Mouse (Mus musculus): Measurements from ENCODE around the gene Smndc1.

The Smndc1 gene

DNA sequence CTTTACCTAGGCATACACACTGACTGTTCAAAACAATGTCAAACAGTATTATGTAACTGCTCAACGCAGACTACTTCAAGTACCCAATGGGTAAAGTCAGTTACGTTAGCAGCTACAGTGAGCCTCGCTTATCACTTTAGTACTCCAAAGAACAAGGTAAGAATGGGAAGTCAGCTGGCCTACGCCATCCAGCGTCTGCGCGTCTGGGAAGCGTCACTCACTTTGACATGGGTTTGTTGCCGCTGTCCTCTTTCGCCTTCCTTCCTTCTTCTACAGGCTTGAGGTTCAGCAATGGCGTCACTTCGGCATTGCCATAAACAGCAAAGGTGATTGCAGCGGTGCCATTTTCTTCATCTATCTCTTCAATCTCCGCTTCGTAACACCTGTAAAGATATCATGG, 7.0 kb downstream of the Smndc1 start:
- no peak for DNase-seq (ENCODE audit: inconsistent ontology term)

DNA sequence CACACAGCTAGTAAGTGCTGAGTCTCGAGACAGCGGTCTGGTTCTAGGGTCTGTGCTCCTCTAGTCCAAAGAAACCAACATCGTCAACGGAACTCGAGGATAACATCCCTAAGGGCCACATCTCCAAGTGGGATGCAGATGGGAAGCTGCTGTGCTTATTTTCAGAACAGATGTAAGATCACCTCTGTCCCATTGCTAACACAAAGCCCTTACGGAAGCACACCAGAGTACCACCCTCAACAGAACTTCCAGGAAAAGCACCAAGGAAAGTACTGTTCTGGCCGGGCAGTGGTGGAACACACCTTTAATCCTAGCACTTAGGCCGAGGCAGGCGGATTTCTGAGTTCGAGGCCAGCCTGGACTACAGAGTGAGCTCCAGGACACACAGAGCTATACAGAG, 12.0 kb downstream of the Smndc1 start:
- DNase-seq (ENCODE audit: inconsistent ontology term): no peak

DNA sequence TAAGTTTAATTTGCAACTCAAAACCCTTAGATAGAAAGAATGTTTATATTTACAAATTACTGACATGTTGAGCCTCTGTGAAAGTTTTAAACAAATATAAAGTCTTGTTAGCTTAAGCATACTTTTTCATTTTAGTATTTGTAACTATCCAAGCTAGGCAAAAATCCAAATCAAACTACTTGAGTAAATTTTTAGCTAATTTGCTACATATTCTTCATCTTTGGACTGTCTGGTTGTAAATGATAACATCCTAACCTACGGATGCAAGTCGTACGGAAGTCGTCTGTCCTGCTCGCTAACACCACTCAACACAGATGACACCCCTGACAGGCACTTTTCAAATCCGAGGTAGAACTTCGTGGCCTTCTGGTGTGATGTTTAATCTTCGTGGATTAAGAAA, 12.7 kb downstream of the Smndc1 start:
- DNase-seq (ENCODE audit: inconsistent ontology term): no peak

DNA sequence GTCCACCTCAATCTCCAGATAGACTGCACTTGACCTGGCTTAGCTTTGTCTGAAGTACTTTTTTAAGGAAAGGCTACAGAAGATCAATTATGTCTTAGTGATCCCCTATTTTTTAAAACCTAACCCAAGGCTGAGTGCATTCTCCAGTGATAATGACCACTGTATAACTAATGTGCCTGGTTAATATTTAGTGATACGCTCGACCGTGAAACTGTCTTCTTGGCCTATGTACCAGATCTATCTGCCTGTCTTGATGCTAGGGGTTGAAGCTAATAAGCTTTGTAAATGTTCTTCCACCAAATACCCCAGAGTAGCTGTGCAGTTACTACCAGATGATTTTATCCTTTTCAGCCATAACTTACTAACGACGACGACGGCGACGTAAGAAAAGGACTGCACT, 14.6 kb downstream of the Smndc1 start:
- no peak for DNase-seq (ENCODE audit: inconsistent ontology term)

DNA sequence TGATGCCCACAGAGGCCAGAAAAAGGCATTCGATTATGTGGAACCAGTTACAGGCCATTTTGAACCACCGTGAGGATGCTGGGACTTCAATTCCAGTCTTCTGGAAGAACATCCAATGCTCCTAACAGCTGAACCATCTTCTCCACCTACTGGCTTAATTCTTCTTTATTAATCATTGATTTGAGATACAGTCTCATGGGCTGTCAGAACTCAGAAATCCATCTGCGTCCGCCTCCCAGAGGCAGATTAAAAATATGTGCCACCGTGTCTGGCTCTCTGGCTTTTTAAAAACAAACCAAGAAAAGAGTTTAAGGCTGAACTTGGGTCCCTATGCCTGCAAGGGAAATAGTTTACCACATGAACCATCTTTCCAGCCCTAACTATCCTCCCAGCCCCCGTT, 15.1 kb downstream of the Smndc1 start:
- DNase-seq (ENCODE audit: inconsistent ontology term): no peak

DNA sequence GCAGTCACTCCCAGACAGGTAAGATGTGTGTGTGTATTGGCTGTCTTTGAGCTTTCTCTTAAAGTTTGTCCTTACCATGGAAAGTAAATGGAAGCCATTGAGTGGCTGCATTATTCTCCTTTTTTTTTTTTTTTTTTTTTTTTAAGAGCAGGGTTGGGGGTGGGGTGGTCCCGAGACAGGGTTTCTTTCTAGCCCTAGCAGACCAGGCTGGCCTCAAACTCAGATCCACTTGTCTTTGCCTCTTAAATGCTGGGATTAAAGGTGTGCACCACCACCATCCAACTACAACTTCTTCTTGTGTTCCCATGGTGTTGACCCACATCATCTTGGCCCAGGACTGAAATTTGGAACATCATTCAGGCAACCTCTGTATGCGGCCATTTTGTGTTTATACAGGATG, 16.8 kb downstream of the Smndc1 start:
- DNase-seq (ENCODE audit: inconsistent ontology term): no peak

DNA sequence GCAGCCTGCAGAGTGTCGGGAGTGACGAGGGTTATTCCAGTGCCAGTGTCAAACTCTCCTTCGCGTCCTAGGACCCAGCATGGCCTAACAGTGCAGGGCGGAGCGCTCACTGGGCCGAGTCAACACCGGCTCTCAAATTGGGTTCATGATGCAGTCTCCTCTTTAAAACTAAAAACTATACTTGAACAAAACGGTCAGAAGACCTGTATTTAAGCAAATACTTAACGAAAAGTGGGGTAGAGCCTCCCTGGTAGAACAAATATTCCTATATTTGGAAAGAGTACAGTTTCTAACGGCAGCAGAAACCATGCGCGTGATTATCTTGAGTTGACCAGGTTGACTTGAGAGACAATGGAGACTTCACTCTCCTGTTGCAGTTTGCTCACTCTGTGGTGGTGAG, 18.7 kb downstream of the Smndc1 start, which contains the start of gene Gm10197:
Gene Gm10197, minus strand, starts transcription at position 101 of the 400 bp plus-strand sequence.
- no peak for DNase-seq (ENCODE audit: inconsistent ontology term)

DNA sequence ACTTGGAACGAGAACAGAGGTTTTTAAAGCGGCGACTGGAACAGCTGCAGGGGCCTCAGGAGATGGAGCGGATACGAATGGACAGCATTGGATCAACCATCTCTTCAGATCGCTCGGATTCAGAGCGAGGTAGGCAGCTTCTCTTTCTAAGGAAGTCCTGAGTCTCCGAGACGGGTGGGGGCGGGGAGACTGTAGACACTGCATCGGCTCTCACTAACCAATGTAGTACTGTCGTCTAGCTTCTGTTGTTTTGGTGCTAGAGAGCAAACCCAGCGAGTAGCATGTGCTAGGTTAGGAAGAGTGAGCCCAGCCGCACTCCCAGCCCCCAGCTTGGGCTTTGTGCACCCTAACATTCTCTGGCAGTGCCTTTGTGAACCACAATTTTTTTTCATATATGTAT, 20.1 kb downstream of the Smndc1 start:
- DNase-seq (ENCODE audit: inconsistent ontology term): no peak

DNA sequence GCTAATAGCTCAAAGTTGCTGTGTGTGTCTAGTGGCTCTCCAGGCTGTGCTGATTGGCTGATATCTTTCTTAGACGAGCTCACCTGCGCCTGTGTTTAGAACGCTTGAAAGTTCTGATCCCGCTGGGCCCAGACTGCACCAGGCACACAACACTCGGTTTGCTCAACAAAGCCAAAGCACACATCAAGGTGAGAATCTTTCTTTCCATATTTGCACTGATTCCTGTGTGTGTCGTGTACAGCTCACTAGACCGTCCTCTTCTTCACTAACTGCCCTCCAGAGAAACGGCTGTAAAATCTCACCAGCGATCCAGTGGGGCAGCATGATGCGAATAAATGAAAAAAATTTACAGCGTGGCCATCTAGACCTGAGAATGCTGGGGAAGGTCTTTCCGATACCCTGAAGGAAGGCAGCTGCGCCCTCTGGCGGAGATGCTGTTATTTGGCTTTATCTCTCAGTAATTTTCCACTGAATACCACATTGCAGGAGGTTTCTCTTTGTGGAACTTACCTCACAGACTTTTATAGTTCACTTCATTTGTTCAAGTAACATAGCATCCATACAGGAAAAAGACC, 20.8 kb downstream of the Smndc1 start:
- peak; percentile 57 for DNase-seq (ENCODE audit: inconsistent ontology term)

DNA sequence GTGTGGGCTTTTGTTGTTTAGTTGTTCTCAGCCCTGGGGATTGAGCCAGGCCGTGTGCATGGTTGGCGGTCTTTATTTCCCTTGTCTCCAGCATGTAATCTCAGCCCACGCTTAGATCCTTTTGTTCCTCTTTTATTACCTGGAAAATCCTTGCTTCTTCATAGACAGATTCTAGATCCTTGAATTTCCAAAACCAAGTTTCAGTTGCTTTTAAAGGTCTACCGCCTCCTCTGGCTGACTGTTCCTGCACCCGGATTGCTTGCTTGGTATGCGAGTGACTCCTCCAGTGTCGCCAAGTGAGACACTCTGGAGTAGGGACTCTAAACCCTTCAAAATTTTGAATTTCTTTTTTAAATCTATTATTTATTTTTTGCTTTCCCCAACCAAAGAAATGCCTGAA, 23.5 kb downstream of the Smndc1 start:
- no peak for DNase-seq (ENCODE audit: inconsistent ontology term)

DNA sequence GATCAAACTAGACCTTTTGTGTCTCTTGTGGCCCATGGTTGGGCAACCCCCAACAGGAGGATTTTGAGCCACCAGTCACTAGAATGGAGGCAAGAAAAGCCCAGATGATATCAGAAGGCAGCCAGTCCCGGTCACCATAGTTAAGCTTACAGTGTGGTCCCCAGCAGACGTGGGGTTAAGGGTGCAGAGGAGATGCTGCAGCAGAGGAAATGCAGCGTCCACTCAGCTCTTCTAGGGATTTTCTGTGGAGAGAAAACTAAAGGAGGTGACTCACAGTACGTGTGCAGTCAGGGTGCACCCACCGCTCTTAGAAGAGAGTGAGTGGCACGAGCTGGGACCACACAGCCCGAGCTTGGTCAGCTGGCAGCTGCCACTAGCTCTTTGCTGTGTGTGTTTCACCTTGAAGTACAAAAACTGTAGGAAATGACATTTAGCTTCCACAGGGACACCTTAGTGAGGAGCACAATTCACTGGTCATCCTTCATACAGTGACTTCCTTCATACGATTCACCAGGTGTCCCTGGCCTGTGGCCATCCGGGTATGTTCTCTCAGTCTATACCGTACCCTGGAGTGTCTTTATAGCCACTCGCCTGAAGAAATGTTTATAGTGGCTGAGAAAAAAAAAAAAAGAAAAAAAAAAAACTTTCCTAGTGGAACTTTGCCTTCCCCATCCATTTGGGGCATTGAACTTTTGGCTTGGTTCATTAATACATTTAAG, 24.2 kb downstream of the Smndc1 start:
- DNase-seq (ENCODE audit: inconsistent ontology term): peak; percentile 30

DNA sequence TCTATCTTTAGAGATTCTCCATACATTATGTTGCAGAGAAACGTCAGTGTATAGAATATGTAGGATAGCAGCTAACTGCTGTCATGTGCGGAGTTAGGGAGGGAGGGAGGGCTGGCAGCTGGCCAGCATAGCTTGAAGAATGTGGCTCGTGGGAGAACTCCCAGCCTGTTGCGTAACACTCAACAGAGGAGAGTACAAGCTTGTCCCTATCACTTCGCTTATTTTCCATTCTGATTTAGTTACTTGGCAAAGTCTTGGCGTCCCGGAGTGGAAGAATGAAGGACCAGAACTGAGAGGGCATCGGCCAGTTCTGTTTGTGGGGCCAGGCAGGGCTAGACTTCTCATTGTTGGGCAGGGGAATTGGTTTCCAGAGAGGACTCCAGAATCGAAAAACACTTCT, 25.4 kb downstream of the Smndc1 start:
- peak; percentile 92 for DNase-seq (ENCODE audit: inconsistent ontology term)

DNA sequence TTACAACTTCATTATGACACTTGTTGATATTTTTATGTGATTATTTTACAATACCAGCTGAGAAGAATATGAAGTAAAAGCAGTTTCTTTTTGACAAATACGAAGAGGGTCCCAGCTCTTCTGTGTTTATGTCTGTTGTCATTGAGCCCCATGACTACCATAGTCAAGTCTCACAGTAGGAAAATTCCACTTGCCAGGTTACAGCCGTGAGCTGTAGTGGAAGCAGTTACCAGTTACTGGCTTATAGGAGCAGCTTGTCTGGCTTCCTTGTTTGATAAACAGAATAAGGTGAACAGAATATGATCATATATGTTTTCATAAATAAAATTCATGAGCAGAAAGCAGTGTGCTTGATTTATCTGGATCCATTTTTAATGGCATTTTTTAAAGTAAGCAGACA, 25.8 kb downstream of the Smndc1 start:
- DNase-seq (ENCODE audit: inconsistent ontology term): no peak

DNA sequence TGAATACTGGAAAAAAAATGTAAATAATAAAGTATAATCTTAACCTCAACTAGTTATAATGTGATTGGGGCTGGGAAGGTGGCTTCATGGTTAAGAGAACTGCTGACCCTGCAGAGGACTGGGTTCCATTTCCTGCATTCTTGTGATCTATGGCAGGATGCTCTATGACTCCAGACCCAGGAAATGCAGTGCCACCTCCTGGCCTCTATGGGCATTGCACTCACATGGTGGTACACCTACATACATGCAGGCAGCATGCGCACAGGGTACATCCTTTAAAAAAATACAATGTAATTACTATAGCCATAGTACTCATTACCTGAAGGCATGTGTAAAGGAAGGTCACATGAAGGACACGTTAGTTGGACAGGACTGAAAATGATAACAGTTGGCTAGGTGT, 27.4 kb downstream of the Smndc1 start:
- no peak for DNase-seq (ENCODE audit: inconsistent ontology term)

DNA sequence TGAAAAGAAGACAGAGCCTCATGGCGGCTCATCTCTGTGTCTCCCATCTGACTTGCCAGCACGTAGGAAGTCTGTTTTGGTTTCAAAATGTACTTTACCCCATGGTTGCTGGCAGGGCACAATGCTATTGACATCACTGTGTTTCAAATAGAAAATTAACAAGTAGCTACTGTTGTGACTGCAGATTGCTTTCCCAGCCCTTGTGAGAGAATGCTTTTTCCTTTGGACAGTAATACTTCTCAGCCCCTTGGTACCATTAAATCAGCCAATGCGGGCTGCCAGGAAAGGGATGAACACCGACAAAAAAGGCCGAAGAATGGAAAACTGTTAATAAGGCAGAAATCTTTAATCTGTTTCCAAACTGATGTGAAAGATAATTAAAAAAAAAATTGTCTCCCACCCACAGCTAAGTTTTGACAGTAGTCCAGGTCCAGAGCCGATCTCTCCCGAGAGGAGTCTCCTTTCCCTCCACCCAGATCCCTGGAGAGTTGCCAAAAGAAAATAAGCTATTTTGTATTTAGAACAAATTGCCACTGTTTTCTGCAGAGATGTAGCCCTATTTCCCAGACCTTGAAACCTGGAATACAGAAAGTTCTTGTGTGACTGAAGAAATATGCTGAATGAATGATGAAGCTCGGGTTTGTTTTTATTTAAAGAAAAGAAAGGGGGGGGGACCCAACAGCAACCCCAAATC, 30.0 kb downstream of the Smndc1 start:
- DNase-seq (ENCODE audit: inconsistent ontology term): peak; percentile 74

DNA sequence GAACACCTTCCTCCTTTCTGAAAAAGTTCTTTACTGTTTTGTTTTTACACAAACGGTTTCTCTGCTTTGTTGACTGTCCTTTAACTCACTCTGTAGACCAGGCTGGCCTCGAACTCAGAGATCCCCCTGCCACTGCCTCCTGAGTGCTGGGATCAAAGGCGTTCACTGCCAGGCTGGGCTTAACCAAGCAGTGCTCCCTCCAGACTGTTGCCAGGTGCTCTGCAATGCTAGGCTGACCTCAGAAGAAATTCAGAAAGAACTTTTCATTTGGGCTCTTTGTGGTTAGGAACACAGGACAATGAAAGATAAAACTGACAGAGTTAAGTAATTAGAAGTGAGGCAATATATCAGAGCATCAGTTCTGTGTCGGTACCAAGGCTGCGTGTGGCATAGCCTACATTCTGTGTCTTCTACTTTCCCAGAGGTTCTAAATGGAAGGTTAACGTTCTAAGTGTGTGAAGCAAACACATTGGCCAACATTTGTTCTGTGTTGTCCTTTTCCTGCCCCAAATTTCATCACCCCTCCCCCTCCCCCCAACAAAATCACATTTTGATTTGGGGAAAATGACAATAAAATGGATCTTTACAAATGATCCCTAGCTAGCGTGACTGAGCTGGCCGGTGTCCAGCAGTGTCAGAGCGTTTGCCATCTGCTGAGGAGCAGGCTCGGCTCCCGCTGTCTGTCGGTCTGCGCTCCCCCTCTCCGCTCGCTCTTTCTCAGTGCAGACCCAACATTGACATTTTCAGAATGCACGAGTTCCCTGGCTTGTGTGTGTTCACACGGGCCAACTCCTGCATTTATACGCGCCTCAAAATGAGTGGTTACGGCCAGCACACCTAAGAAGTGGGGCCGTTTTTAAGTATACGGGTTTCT, 31.0 kb downstream of the Smndc1 start:
- peak; percentile 63 for DNase-seq (ENCODE audit: inconsistent ontology term)

DNA sequence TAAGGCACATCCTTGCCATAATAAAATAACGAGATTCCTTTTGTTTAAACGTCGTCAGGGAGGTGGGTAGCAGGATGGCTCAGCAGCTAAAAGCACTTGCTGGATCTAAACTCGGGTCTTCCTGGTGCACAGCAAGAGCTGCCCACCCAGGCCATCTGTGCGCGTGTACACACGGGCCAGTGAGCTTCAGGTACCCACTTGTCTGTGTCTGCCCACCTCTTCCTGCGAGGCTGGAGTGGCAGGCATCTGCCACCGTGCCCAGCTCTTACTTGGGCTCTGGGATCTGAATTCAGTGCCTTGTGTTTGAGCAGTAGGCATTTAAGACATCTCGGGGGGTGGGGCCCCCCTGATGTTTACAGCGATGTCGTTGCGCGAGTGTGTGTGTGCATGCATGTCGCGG, 35.3 kb downstream of the Smndc1 start:
- DNase-seq (ENCODE audit: inconsistent ontology term): no peak

DNA sequence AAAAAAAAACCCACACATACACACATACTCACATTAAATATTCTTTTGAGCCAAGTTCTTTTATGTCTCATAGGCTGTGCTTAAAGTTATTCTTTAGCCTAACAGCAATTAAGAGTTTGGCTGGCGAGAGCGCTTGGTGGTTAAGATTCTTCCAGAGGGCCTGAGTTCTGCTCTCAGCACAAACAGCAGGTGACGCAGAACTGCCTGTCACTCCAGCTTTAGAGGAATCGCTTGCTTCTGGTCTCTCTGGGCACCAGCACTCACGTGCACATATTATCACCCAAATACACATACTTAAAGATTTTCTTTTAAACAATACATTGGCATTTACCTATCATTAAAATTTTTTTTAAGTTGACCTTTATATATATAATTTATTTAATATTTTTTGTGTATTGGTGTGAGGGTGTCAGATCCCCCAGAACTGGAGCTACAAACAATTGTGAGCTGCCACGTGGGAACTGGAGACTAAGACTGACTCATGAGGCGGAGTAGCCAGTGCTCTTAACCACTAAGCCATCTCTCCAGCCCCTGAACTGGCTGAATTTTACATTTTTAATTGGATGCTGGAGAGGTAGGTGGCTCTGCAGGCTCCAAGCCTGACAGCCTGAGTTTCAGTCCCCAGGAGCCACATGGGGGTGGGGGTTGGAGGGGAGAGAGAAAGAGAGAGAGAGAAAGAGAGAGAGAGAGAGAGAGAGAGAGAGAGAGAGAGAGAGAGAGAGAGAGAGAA, 35.9 kb downstream of the Smndc1 start:
- peak; percentile 42 for DNase-seq (ENCODE audit: inconsistent ontology term)

DNA sequence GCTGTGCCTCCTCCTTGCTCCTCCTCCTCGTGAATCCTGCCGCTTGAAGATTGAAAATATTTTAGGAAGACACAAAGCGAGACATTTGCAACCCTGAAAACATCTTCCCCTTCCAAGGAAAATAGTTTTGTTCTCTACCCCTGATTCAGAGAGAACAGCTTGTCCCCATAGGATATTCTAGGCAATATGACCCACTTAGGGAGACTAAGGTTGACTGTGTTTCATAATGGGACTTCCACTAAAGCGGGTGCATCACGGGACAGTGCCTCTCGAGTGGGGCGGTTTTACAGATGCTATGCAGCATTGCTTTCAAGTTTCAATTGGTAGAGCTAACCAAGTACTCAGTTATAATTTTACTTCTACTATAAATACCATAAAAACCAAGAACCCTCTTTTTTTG, 36.5 kb downstream of the Smndc1 start:
- no peak for DNase-seq (ENCODE audit: inconsistent ontology term)

DNA sequence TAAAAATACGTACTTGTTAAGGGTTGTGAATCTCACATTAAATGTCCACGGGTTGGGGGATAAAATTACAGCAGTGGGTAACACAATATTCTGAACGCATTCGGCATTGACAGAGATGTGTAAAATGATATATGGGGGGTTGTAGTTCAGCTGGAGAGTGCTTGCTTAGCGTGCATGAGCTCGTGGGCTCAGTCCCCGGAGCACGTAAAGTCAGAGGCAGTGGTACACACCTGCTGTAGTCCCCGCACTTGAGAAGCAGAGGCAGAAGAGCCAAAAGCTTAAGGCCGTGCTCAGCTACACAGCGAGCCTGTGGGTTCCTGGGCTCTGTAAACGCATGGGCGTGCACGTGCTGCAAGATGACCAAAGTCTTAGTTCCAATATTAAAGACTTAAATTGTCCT, 44.6 kb downstream of the Smndc1 start:
- DNase-seq (ENCODE audit: inconsistent ontology term): no peak

DNA sequence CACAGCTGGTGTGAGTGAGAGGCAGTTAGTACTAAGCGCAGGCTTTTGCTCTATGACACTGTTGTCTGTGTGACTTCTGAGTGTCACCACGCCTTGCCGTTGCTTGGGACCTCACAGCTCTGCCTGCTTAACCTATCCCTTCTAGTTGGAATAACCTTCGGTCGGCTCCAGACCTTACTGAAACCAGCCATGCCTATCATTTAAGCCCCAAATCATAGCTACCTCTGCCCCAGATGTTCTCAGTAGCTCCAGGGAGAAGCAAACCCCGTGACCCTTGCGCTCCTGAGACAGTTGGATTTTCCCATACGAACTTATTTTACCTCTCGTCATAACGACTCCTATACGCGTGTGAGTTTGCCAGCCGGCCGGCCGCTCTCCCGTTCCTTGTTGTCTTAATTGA, 46.3 kb downstream of the Smndc1 start:
- DNase-seq (ENCODE audit: inconsistent ontology term): no peak

Measured in Muller cell, postnatal 12 days (primary cell).